Mouse (Mus musculus): ENCODE results near the gene Cyb5r1.

The Cyb5r1 gene

DNA sequence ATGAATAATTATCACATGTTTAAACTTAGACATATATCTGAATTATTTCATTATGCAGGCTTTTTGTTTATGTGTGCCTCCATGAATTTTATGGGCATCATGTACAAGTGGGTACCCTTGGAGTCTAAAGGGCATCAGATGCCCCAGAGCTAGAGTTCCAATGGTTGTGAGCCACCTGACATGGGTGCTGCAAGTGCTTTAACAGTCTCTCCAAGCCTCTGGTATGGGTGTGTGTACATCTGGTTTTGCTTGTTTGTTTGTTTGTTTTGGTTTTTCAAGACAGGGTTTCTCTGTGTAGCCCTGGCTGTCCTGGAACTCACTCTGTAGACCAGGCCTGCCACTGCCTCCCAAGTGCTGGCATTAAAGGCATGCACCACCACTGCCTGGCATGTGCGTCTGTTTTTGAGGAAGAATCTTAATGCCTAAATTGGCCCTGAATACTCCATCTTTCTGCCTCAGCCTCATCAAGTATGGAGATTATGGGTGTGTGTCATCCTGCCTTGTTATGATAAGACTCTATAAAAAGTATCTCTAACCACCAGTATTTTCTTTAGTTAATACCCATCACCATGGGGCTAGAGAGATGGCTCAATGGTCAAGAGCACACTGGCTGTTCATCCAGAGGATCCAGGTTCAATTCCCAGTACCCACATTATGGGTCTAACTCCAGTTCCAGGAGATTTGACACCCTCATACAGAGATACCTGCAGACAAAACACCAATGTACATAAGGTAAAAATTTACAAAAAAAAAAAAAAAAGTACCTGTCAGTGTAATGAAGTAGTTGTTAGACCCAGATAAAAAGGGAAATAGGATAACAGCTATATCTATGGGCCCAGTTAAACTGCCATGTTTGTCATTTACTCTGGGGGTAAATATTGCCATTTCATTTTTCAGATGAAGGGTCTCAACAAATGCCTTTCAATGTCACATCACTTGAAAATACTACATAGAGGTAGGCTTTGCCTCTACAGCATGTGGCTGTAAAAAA is 55.2 kb downstream of the Cyb5r1 start:
- peak; percentile 25 to 65 for DNase-seq (ENCODE audit: low spot score in 2 of 2)

All from spleen, postnatal 4 days (tissue).